Mouse (Mus musculus) lung, postnatal 0 days (tissue): ENCODE results near the gene Mapk8.

Experiments
- CTCF ChIP-seq: IDR thresholded peaks from 2 replicates; pipeline ENCODE4 v1.5.1; 2016; ENCODE audit warnings: antibody characterized with exemption, mild to moderate bottlenecking
- EP300 ChIP-seq: IDR thresholded peaks from 2 replicates; pipeline ENCODE4 v1.6.1; 2016; ENCODE audit warnings: antibody characterized with exemption, mild to moderate bottlenecking, control low read depth

DNA sequence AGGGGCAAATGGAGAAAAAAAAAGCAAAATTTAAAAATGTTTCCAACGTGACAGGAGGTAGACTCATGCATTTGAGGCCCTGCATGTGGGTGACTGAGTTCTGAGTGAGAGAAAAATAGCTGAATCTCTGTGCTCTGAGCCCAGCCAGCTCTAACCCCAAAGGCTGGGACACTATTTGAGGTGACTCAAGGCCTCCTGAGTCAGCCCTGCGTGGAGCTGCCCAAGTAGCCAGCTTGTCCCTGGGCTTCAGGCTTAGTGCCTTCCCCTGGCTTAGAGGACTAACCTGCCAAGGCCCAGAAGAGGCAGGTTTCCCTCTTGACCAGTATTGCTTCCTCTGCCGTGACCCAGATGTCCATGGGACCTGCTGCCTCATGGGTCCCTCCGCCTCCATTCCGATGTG is 91.7 kb downstream of the Mapk8 start:
- TF ChIP-seq CTCF (no peak), EP300 (no peak)
